Mouse (Mus musculus): Measurements from ENCODE around the gene Rars2.

GRCm38 (mm10) chr4:34636036-34636435 is 21.3 kb downstream of the Rars2 start:
- TF ChIP-seq POLR2A (IDR thresholded peaks at IDR 0.05; ENCODE audit: control insufficient read depth, extremely low read depth, insufficient read depth, low read length, poor library complexity) = no peak
- TF ChIP-seq CTCF (IDR thresholded peaks at IDR 0.05; ENCODE audit: borderline replicate concordance, control insufficient read depth, extremely low read depth, insufficient read depth, low read length, poor library complexity) = no peak

Measured in thymus, adult 2 months (tissue).